Mouse (Mus musculus) liver, embryonic 14.5 days (tissue): ENCODE data around the gene Ccdc107.

Experiments used
- CTCF ChIP-seq: IDR thresholded peaks from 2 replicates; pipeline ENCODE4 v1.5.1; 2016; ENCODE audit warnings: antibody characterized with exemption, low read depth, control low read depth
- EP300 ChIP-seq: IDR thresholded peaks from 2 replicates; pipeline ENCODE4 v1.6.1; 2016; ENCODE audit warnings: antibody characterized with exemption, low read depth

DNA sequence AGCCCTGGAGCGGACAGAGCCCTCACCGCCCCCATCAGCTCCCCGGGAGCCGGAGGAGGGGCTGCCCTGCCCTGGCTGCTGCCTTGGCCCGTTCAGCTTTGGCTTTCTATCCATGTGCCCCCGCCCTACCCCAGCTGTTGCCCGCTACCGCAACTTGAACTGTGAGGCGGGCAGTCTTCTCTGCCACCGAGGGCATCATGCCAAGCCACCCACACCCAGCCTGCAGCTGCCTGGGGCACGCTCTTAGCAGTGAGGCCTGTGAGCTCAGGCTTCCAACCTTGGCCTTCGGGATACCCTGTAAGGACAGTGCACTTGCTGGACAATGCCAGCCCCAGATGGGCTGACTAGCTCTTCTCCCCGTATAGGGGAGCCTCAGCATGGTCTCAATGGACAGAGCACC, 45.4 kb upstream of the Ccdc107 start:
- TF ChIP-seq CTCF (no peak), EP300 (no peak)
